Mouse (Mus musculus) limb, embryonic 11.5 days (tissue): Measurements from ENCODE around the gene Tcf20. TPM values are rescaled to one million over a fixed set of nuclear protein-coding genes. Genes with fewer than 3 reads are reported as not detected.

Experiments used
- ATAC-seq: fragments of 200-750 bp; cut with Nextera tagmentation; 2 replicates; pipeline ENCODE4 v1.8.0; 2017; ENCODE audit warnings: low read depth; ENCODE audit not compliant: insufficient number of reproducible peaks, low FRiP score, low TSS enrichment
- DNase-seq: peaks from one replicate; pipeline ENCODE4 v3.0.0-alpha.2; 2015; ENCODE audit warnings: low spot score
- H3K27ac ChIP-seq: fragments of 300-500 bp; sonication (generic); replicated peaks from 2 replicates; pipeline ENCODE4 v1.5.1; 2014; ENCODE audit warnings: low read depth, mild to moderate bottlenecking, low read length
- H3K27me3 ChIP-seq: fragments of 300-500 bp; sonication (generic); 2 replicates; pipeline ENCODE4 v1.6.1; 2014; ENCODE audit warnings: mild to moderate bottlenecking, low read length, mixed read lengths; ENCODE audit not compliant: control insufficient read depth, insufficient read depth
- H3K36me3 ChIP-seq: fragments of 300-500 bp; sonication (generic); 2 replicates; pipeline ENCODE4 v1.6.1; 2014; ENCODE audit warnings: mild to moderate bottlenecking, low read length, moderate library complexity, mixed read lengths; ENCODE audit not compliant: control insufficient read depth, insufficient read depth
- H3K4me1 ChIP-seq: fragments of 300-500 bp; sonication (generic); 2 replicates; pipeline ENCODE4 v1.6.1; 2014; ENCODE audit warnings: low read length, mixed read lengths; ENCODE audit not compliant: control insufficient read depth, insufficient read depth
- H3K4me2 ChIP-seq: fragments of 300-500 bp; sonication (generic); 2 replicates; pipeline ENCODE4 v1.6.1; 2014; ENCODE audit warnings: low read depth, mild to moderate bottlenecking, moderate library complexity; ENCODE audit not compliant: severe bottlenecking
- H3K4me3 ChIP-seq: fragments of 300-500 bp; sonication (generic); 2 replicates; pipeline ENCODE4 v1.5.1; 2014; ENCODE audit warnings: low read depth, low read length
- H3K9ac ChIP-seq: fragments of 300-500 bp; sonication (generic); 2 replicates; pipeline ENCODE4 v1.6.1; 2014; ENCODE audit warnings: mild to moderate bottlenecking, low read length
- H3K9me3 ChIP-seq: fragments of 300-500 bp; sonication (generic); 2 replicates; pipeline ENCODE4 v1.6.1; 2016; ENCODE audit warnings: low read length; ENCODE audit not compliant: control insufficient read depth
- WGBS: fragments of 180-500 bp; shearing (Covaris S2); extraction: QIAGEN DNeasy Blood & Tissue Kit; methylation state at CpG from one replicate; pipeline ENCODE4 v1.1.7; 2014; 5-methylcytosine and 5-hydroxymethylcytosine counted together
- polyA plus RNA-seq: library from polyadenylated mRNA; unstranded; fragments of >200 nt; fragmentation: Nextera tagmentation; extraction: Ambion mirVana; gene quantifications from 2 replicates; pipeline ENCODE4 v1.2.1, GENCODE M21; 2014

Tcf20 gene
- polyA plus RNA-seq, 1 experiment from 2014 or later = 12.3 TPM

GRCm38 (mm10) chr15:82825866-82826265, 161.8 kb downstream of the Tcf20 start:
- H3K9ac ChIP-seq = no peak overlapping the region
- DNase-seq = no peak
- no peaks in the 10 kb centered on the region for H3K36me3 ChIP-seq
- H3K9me3 ChIP-seq = no peaks in the 10 kb centered on the region
- no peak overlapping the region for H3K27ac ChIP-seq
- no peaks in the 10 kb centered on the region for H3K4me1 ChIP-seq
- H3K4me3 ChIP-seq = no peak overlapping the region
- H3K4me2 ChIP-seq = no peak overlapping the region
- no peak for ATAC-seq
- no peaks in the 10 kb centered on the region for H3K27me3 ChIP-seq

- ATAC-seq (no peak), DNase-seq (no peak)
- no peak overlapping the region for H3K27ac ChIP-seq
- H3K27me3 ChIP-seq = no peaks in the 10 kb centered on the region
- no peaks in the 10 kb centered on the region for H3K36me3 ChIP-seq
- no peak overlapping the region for H3K4me2 ChIP-seq
- H3K9me3 ChIP-seq = no peaks in the 10 kb centered on the region
- H3K9ac ChIP-seq = no peak overlapping the region
- no peaks in the 10 kb centered on the region for H3K4me1 ChIP-seq
- no peak overlapping the region for H3K4me3 ChIP-seq
- 71% methylated on average over 3 of the region's 4 CpGs for WGBS
Observed at GRCm38 (mm10) chr15:82822347-82822746, 165.3 kb downstream of the Tcf20 start.

GRCm38 (mm10) chr15:82821657-82822056, 166.0 kb downstream of the Tcf20 start:
- DNase-seq = no peak
- Histone ChIP-seq H3K9ac (no peak overlapping the region), H3K27me3 (no peaks in the 10 kb centered on the region), H3K4me3 (no peak overlapping the region), H3K4me1 (no peaks in the 10 kb centered on the region), H3K27ac (no peak overlapping the region), H3K9me3 (no peaks in the 10 kb centered on the region), H3K4me2 (no peak overlapping the region), H3K36me3 (no peaks in the 10 kb centered on the region)
- ATAC-seq = no peak
- 78% methylated on average over 1 of the region's 1 CpGs for WGBS

- no peak overlapping the region for H3K27ac ChIP-seq
- H3K9ac ChIP-seq = no peak overlapping the region
- DNase-seq (no peak), ATAC-seq (no peak)
- H3K36me3 ChIP-seq = no peaks in the 10 kb centered on the region
- no peak overlapping the region for H3K4me2 ChIP-seq
- no peak overlapping the region for H3K4me3 ChIP-seq
- WGBS = 87% methylated on average over 4 of the region's 4 CpGs
- no peaks in the 10 kb centered on the region for H3K4me1 ChIP-seq
- H3K9me3 ChIP-seq = no peaks in the 10 kb centered on the region
- H3K27me3 ChIP-seq = no peaks in the 10 kb centered on the region
Observed at GRCm38 (mm10) chr15:82815296-82815695, 172.4 kb downstream of the Tcf20 start.

GRCm38 (mm10) chr15:82814806-82815205, 172.9 kb downstream of the Tcf20 start:
- ATAC-seq = no peak
- DNase-seq = peak; percentile 72
- H3K36me3 ChIP-seq = no peaks in the 10 kb centered on the region
- H3K9me3 ChIP-seq = no peaks in the 10 kb centered on the region
- no peak overlapping the region for H3K4me3 ChIP-seq
- H3K27ac ChIP-seq = no peak overlapping the region
- H3K4me1 ChIP-seq = no peaks in the 10 kb centered on the region
- WGBS = 62% methylated on average over 4 of the region's 4 CpGs
- no peak overlapping the region for H3K4me2 ChIP-seq
- no peaks in the 10 kb centered on the region for H3K27me3 ChIP-seq
- H3K9ac ChIP-seq = no peak overlapping the region

- no peak for ATAC-seq
- WGBS = 90% methylated on average over 7 of the region's 7 CpGs
- no peaks in the 10 kb centered on the region for H3K36me3 ChIP-seq
- no peak overlapping the region for H3K4me2 ChIP-seq
- no peaks in the 10 kb centered on the region for H3K9me3 ChIP-seq
- H3K27me3 ChIP-seq = no peaks in the 10 kb centered on the region
- H3K4me3 ChIP-seq = no peak overlapping the region
- H3K9ac ChIP-seq = no peak overlapping the region
- no peaks in the 10 kb centered on the region for H3K4me1 ChIP-seq
- no peak for DNase-seq
- no peak overlapping the region for H3K27ac ChIP-seq
Observed at GRCm38 (mm10) chr15:82814321-82814720, 173.4 kb downstream of the Tcf20 start.

- H3K4me1 ChIP-seq = no peaks in the 10 kb centered on the region
- no peaks in the 10 kb centered on the region for H3K36me3 ChIP-seq
- H3K9ac ChIP-seq = no peak overlapping the region
- no peak overlapping the region for H3K4me3 ChIP-seq
- no peak overlapping the region for H3K4me2 ChIP-seq
- ATAC-seq = no peak
- no peak for DNase-seq
- H3K27me3 ChIP-seq = no peaks in the 10 kb centered on the region
- no peaks in the 10 kb centered on the region for H3K9me3 ChIP-seq
- H3K27ac ChIP-seq = no peak overlapping the region
- 89% methylated on average over 1 of the region's 1 CpGs for WGBS
Observed at GRCm38 (mm10) chr15:82810556-82810955, 177.1 kb downstream of the Tcf20 start.

GRCm38 (mm10) chr15:82809511-82809910, 178.2 kb downstream of the Tcf20 start:
- no peak for ATAC-seq
- WGBS = 84% methylated on average over 6 of the region's 6 CpGs

GRCm38 (mm10) chr15:82806969-82807763, 180.5 kb downstream of the Tcf20 start:
- Histone ChIP-seq H3K9me3 (no peaks in the 10 kb centered on the region), H3K27me3 (no peaks in the 10 kb centered on the region), H3K9ac (no peak overlapping the region), H3K4me2 (no peak overlapping the region), H3K4me1 (no peaks in the 10 kb centered on the region), H3K4me3 (no peak overlapping the region), H3K27ac (no peak overlapping the region), H3K36me3 (no peaks in the 10 kb centered on the region)
- DNase-seq (no peak), ATAC-seq (no peak)
- 81% methylated on average over 5 of the region's 5 CpGs for WGBS

More at GRCm38 (mm10) chr15:82809511-82809910, 178.2 kb downstream of the Tcf20 start:
- no peak for DNase-seq
- Histone ChIP-seq H3K36me3 (no peaks in the 10 kb centered on the region), H3K27ac (no peak overlapping the region), H3K9ac (no peak overlapping the region), H3K27me3 (no peaks in the 10 kb centered on the region), H3K4me1 (no peaks in the 10 kb centered on the region), H3K9me3 (no peaks in the 10 kb centered on the region), H3K4me2 (no peak overlapping the region), H3K4me3 (no peak overlapping the region)
